Mouse (Mus musculus): ENCODE measurements at regions not wholly inside any gene's neighbourhood (a gene's known extent, or its start where the extent isn't known, plus 50 kb on each side); places are given as distances from the start of the nearest gene placed in this dataset.
A peak's percentile ranks its signal among the peaks of the same experiment; 100 is the strongest.

- Histone ChIP-seq H3K4me1 (ENCODE audit: control insufficient read depth, insufficient read depth, low read length) (no peaks in the 10 kb centered on the region), H3K27ac (ENCODE audit: control insufficient read depth, insufficient read depth, low read depth, low read length) (no peak overlapping the region), H3K27me3 (ENCODE audit: control insufficient read depth, insufficient read depth, low read length) (no peaks in the 10 kb centered on the region), H3K36me3 (ENCODE audit: control insufficient read depth, insufficient read depth, low read length) (no peaks in the 10 kb centered on the region), H3K4me3 (ENCODE audit: control insufficient read depth, low read depth, low read length) (no peak overlapping the region)
- TF ChIP-seq POLR2A (IDR thresholded peaks at IDR 0.05; ENCODE audit: control insufficient read depth, low read depth, low read length) = no peak
- TF ChIP-seq CTCF (IDR thresholded peaks at IDR 0.05; ENCODE audit: control insufficient read depth, insufficient read depth, insufficient replicate concordance, low read depth, low read length) = no peak
Observed at GRCm38 (mm10) chr4:131396226-131396840, 441.8 kb downstream of the Ptpru start.

GRCm38 (mm10) chr4:131397161-131397560, 440.9 kb downstream of the Ptpru start:
- Histone ChIP-seq H3K36me3 (ENCODE audit: control insufficient read depth, insufficient read depth, low read length) (no peaks in the 10 kb centered on the region), H3K27ac (ENCODE audit: control insufficient read depth, insufficient read depth, low read depth, low read length) (no peak overlapping the region), H3K4me3 (ENCODE audit: control insufficient read depth, low read depth, low read length) (no peak overlapping the region), H3K27me3 (ENCODE audit: control insufficient read depth, insufficient read depth, low read length) (no peaks in the 10 kb centered on the region), H3K4me1 (ENCODE audit: control insufficient read depth, insufficient read depth, low read length) (no peaks in the 10 kb centered on the region)
- TF ChIP-seq POLR2A (IDR thresholded peaks at IDR 0.05; ENCODE audit: control insufficient read depth, low read depth, low read length) = no peak
- TF ChIP-seq CTCF (IDR thresholded peaks at IDR 0.05; ENCODE audit: control insufficient read depth, insufficient read depth, insufficient replicate concordance, low read depth, low read length) = no peak

DNA sequence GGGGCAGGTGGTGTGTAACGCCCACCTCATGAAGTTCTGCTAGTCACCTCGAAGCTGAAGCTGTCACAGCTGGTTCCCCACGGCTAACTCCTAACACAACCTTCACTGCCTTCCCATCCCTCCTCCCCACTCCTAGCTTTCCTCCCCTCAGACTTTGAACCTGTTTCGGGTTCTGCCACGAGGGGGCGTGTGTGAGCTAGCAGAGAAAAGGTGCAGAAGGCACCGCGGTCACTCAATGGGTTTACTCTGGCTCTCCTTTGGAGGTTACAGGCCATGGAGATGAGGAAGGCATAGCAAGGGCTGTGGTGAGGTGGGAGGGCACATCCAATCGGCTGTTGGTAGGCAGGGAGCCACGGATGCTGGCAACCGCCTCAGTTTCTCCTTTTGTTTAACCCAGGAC, 437.3 kb downstream of the Ptpru start:
- Histone ChIP-seq H3K27me3 (ENCODE audit: control insufficient read depth, insufficient read depth, low read length) (no peaks in the 10 kb centered on the region), H3K4me3 (ENCODE audit: control insufficient read depth, low read depth, low read length) (no peak overlapping the region), H3K4me1 (ENCODE audit: control insufficient read depth, insufficient read depth, low read length) (no peaks in the 10 kb centered on the region), H3K36me3 (ENCODE audit: control insufficient read depth, insufficient read depth, low read length) (no peaks in the 10 kb centered on the region), H3K27ac (ENCODE audit: control insufficient read depth, insufficient read depth, low read depth, low read length) (no peak overlapping the region)
- peak; percentile 80 for TF ChIP-seq CTCF (IDR thresholded peaks at IDR 0.05; ENCODE audit: control insufficient read depth, insufficient read depth, insufficient replicate concordance, low read depth, low read length)
- TF ChIP-seq POLR2A (IDR thresholded peaks at IDR 0.05; ENCODE audit: control insufficient read depth, low read depth, low read length) = no peak

DNA sequence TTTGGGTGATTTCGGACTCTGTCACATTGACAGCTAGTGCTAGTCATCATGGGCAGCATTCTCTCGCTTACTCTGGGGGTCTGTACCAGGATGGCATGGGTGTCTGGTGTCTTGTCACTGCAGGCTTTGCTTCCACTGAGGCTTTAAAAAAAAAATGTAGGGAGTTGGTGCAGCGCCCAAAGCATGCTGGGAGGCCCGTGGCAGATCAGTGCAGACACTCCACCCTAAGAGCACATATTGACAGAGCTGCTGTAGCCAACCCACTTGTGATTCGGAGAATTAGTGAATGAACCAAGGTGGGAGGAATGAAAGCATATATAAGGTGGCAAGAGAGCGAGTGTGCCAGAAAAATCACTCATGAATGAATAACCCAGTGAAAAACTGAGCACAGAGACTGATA, 436.8 kb downstream of the Ptpru start:
- Histone ChIP-seq H3K4me1 (ENCODE audit: control insufficient read depth, insufficient read depth, low read length) (no peaks in the 10 kb centered on the region), H3K27me3 (ENCODE audit: control insufficient read depth, insufficient read depth, low read length) (no peaks in the 10 kb centered on the region), H3K36me3 (ENCODE audit: control insufficient read depth, insufficient read depth, low read length) (no peaks in the 10 kb centered on the region), H3K27ac (ENCODE audit: control insufficient read depth, insufficient read depth, low read depth, low read length) (no peak overlapping the region), H3K4me3 (ENCODE audit: control insufficient read depth, low read depth, low read length) (no peak overlapping the region)
- TF ChIP-seq POLR2A (IDR thresholded peaks at IDR 0.05; ENCODE audit: control insufficient read depth, low read depth, low read length) (no peak), CTCF (IDR thresholded peaks at IDR 0.05; ENCODE audit: control insufficient read depth, insufficient read depth, insufficient replicate concordance, low read depth, low read length) (no peak)

DNA sequence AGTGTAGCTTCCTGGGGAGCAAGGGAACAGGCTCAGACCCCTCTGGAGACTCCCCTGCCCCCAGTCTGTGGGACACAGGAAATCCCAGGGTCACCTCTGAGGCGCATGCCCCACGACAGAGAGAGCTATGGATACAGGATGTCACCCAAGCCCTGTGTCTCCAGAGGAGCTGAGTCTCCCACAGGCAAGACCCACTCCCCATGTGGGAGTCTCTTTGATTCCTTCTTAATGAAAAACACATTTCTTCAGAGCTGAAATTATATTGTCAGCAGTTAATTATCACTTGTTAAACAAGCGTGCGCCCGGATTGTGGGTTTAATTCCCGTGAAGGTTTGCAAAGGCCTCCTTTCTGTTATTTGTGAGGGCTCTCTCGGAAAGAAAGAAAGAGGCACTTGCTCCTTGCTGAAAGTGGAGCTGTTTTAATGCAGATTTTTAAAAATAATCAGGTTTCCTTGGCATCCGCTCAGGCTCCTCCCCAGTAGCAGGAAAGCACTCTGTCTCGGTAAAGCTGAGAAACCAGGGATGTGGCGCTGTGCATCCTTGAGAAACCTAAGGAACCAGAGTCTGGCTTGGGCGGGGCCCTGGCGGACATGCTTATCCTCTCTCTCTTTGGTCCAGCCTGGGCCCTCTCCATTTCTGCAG, 432.6 kb downstream of the Ptpru start:
- TF ChIP-seq POLR2A (IDR thresholded peaks at IDR 0.05; ENCODE audit: control insufficient read depth, low read depth, low read length) (no peak), CTCF (IDR thresholded peaks at IDR 0.05; ENCODE audit: control insufficient read depth, insufficient read depth, insufficient replicate concordance, low read depth, low read length) (no peak)
- Histone ChIP-seq H3K4me1 (ENCODE audit: control insufficient read depth, insufficient read depth, low read length) (no peaks in the 10 kb centered on the region), H3K36me3 (ENCODE audit: control insufficient read depth, insufficient read depth, low read length) (no peaks in the 10 kb centered on the region), H3K4me3 (ENCODE audit: control insufficient read depth, low read depth, low read length) (no peak overlapping the region), H3K27me3 (ENCODE audit: control insufficient read depth, insufficient read depth, low read length) (no peaks in the 10 kb centered on the region), H3K27ac (ENCODE audit: control insufficient read depth, insufficient read depth, low read depth, low read length) (no peak overlapping the region)

- no peaks in the 10 kb centered on the region for H3K36me3 ChIP-seq (ENCODE audit: control insufficient read depth, insufficient read depth, low read length)
- no peak for TF ChIP-seq CTCF (IDR thresholded peaks at IDR 0.05; ENCODE audit: control insufficient read depth, insufficient read depth, insufficient replicate concordance, low read depth, low read length)
- TF ChIP-seq POLR2A (IDR thresholded peaks at IDR 0.05; ENCODE audit: control insufficient read depth, low read depth, low read length) = no peak
- H3K4me3 ChIP-seq (ENCODE audit: control insufficient read depth, low read depth, low read length) = no peak overlapping the region
- no peak overlapping the region for H3K27ac ChIP-seq (ENCODE audit: control insufficient read depth, insufficient read depth, low read depth, low read length)
- H3K27me3 ChIP-seq (ENCODE audit: control insufficient read depth, insufficient read depth, low read length) = no peaks in the 10 kb centered on the region
- no peaks in the 10 kb centered on the region for H3K4me1 ChIP-seq (ENCODE audit: control insufficient read depth, insufficient read depth, low read length)
Observed at GRCm38 (mm10) chr4:131407464-131407863, 430.6 kb downstream of the Ptpru start.

DNA sequence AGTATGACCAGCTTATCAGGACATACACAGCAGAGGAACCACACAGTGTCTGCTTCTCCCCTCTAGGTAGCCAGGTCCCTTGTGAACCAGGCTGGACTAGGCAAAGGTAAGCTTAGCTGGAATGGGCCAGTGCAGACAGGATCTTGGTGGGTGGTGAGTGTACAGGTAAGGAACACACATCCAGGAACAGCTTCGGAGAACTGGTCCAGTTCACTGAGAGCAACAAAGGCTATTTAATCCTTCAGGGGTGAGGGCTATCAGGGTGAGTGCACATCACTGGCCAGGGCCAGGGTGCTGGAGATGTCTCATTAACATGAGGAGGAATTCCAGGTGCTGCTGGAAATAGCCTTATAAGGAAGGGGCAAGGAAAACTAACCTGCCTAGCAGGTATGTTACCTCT, 429.4 kb downstream of the Ptpru start:
- TF ChIP-seq POLR2A (IDR thresholded peaks at IDR 0.05; ENCODE audit: control insufficient read depth, low read depth, low read length) = no peak
- TF ChIP-seq CTCF (IDR thresholded peaks at IDR 0.05; ENCODE audit: control insufficient read depth, insufficient read depth, insufficient replicate concordance, low read depth, low read length) = no peak
- H3K27me3 ChIP-seq (ENCODE audit: control insufficient read depth, insufficient read depth, low read length) = no peaks in the 10 kb centered on the region
- no peak overlapping the region for H3K4me3 ChIP-seq (ENCODE audit: control insufficient read depth, low read depth, low read length)
- no peak overlapping the region for H3K27ac ChIP-seq (ENCODE audit: control insufficient read depth, insufficient read depth, low read depth, low read length)
- H3K36me3 ChIP-seq (ENCODE audit: control insufficient read depth, insufficient read depth, low read length) = no peaks in the 10 kb centered on the region
- H3K4me1 ChIP-seq (ENCODE audit: control insufficient read depth, insufficient read depth, low read length) = no peaks in the 10 kb centered on the region

All from testis, adult 2 months (tissue).